Mouse (Mus musculus) bone marrow macrophage, adult 2 months (primary cell): ENCODE measurements at regions not wholly inside any gene's neighbourhood (a gene's known extent, or its start where the extent isn't known, plus 50 kb on each side); places are given as distances from the start of the nearest gene placed in this dataset.

ENCODE experiments used
- H3K27ac ChIP-seq: 2 replicates; pipeline ENCODE4 v1.5.1; 2012; ENCODE audit warnings: low read depth, low read length; ENCODE audit not compliant: insufficient read depth
- H3K4me1 ChIP-seq: 2 replicates; pipeline ENCODE4 v1.6.1; 2012; ENCODE audit warnings: low read length; ENCODE audit not compliant: control insufficient read depth, insufficient read depth
- H3K4me3 ChIP-seq: 2 replicates; pipeline ENCODE4 v1.5.1; 2012; ENCODE audit warnings: mild to moderate bottlenecking, low read length, moderate library complexity; ENCODE audit not compliant: insufficient read depth
- CTCF ChIP-seq: IDR thresholded peaks from 2 replicates; pipeline ENCODE4 v1.5.1; 2012; ENCODE audit warnings: low read depth, mild to moderate bottlenecking, low read length, moderate library complexity
- POLR2A ChIP-seq: IDR thresholded peaks from 2 replicates; pipeline ENCODE4 v1.6.1; 2012; ENCODE audit warnings: mild to moderate bottlenecking, low read depth, low read length, borderline replicate concordance

- Histone ChIP-seq H3K4me3 (no peak overlapping the region), H3K4me1 (peaks cover 24% of the 10 kb centered on the region), H3K27ac (no peak overlapping the region)
- TF ChIP-seq POLR2A (no peak), CTCF (peak; percentile 92)
Measured at GRCm38 (mm10) chr15:6238133-6238532, 61.5 kb upstream of the Dab2 start.

- no peak overlapping the region for H3K27ac ChIP-seq
- TF ChIP-seq CTCF: no peak
- TF ChIP-seq POLR2A: no peak
- no peak overlapping the region for H3K4me3 ChIP-seq
- peaks cover 24% of the 10 kb centered on the region for H3K4me1 ChIP-seq
Measured at GRCm38 (mm10) chr15:6238755-6239154, 60.8 kb upstream of the Dab2 start.

- H3K4me1 ChIP-seq: peaks cover 24% of the 10 kb centered on the region
- H3K4me3 ChIP-seq: no peak overlapping the region
- peak overlapping the region; percentile 71 for H3K27ac ChIP-seq
- no peak for TF ChIP-seq POLR2A
- no peak for TF ChIP-seq CTCF
Measured at GRCm38 (mm10) chr15:6242132-6242531, 57.5 kb upstream of the Dab2 start.

- TF ChIP-seq POLR2A (no peak), CTCF (no peak)
Measured at GRCm38 (mm10) chr15:6244401-6244800, 55.2 kb upstream of the Dab2 start.

GRCm38 (mm10) chr15:6245950-6246894, 53.4 kb upstream of the Dab2 start:
- H3K4me3 ChIP-seq: no peak overlapping the region
- peaks cover 14% of the 10 kb centered on the region for H3K4me1 ChIP-seq
- no peak overlapping the region for H3K27ac ChIP-seq
- TF ChIP-seq POLR2A: no peak
- no peak for TF ChIP-seq CTCF

More at GRCm38 (mm10) chr15:6244401-6244800, 55.2 kb upstream of the Dab2 start:
- no peak overlapping the region for H3K4me3 ChIP-seq
- H3K4me1 ChIP-seq: peaks cover 18% of the 10 kb centered on the region
- H3K27ac ChIP-seq: no peak overlapping the region

GRCm38 (mm10) chr15:6248470-6248869, 51.1 kb upstream of the Dab2 start:
- Histone ChIP-seq H3K4me1 (no peaks in the 10 kb centered on the region), H3K4me3 (no peak overlapping the region), H3K27ac (no peak overlapping the region)
- TF ChIP-seq CTCF (no peak), POLR2A (no peak)
